Mouse (Mus musculus) A20 (cell line): ENCODE data around the gene Galc.

ENCODE experiments used
- DNase-seq: peaks from one replicate; pipeline ENCODE4 v3.0.0-alpha.2; 2011; ENCODE audit warnings: low read depth, low spot score

Galc gene

GRCm38 (mm10) chr12:98258845-98259517, at the start of gene Galc:
Galc (minus strand) TSS chr12:98259459.
- DNase-seq = peak; percentile 91

GRCm38 (mm10) chr12:98307179-98307915, 48.1 kb upstream of the Galc start:
- DNase-seq = no peak

- no peak for DNase-seq
Measured at GRCm38 (mm10) chr12:98303013-98303412, 43.8 kb upstream of the Galc start.

DNA sequence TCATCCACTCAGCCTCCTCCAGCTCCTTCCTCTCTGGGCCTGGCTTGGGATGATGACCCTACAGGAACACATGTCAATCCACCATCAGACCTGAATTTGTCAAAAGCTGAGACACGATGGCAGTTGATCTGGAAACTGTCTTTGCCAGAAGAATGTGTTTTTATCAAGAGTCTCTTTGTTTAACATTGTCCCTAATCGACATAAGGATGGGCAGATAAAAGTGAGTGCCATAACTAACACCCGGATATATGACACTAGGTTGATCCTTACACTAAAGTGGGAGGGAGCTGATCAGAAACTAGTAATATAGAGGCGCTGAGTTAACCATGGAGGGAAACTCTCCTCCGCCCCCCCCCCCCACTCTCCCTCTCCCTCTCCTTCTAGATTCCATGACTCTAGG, 42.7 kb upstream of the Galc start:
- DNase-seq = no peak

- DNase-seq = no peak
Measured at GRCm38 (mm10) chr12:98294241-98294640, 35.0 kb upstream of the Galc start.

GRCm38 (mm10) chr12:98292278-98292677, 33.0 kb upstream of the Galc start:
- DNase-seq = no peak

DNA sequence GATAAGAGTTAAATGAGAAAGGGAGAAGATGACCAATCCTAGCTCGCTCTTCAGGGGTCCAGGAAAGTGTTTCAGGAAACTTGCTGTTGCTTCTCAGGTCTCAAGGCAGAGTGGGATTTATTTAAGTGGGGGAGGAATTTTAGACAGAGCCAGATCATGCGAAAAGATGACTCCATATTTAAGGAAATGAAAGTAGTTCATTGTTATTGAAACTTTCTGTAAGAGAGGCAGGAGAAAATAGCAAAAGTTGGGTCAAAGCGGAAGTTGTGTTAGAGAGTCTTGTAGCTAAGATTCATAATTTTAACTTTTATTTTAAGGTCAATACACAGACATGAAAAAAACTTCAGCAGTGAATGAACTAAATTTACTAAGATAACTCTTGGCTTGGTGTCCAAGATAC, 31.2 kb upstream of the Galc start:
- DNase-seq = peak; percentile 76

GRCm38 (mm10) chr12:98284477-98284876, 25.2 kb upstream of the Galc start:
- no peak for DNase-seq

GRCm38 (mm10) chr12:98283487-98283860, 24.2 kb upstream of the Galc start:
- peak; percentile 87 for DNase-seq

DNA sequence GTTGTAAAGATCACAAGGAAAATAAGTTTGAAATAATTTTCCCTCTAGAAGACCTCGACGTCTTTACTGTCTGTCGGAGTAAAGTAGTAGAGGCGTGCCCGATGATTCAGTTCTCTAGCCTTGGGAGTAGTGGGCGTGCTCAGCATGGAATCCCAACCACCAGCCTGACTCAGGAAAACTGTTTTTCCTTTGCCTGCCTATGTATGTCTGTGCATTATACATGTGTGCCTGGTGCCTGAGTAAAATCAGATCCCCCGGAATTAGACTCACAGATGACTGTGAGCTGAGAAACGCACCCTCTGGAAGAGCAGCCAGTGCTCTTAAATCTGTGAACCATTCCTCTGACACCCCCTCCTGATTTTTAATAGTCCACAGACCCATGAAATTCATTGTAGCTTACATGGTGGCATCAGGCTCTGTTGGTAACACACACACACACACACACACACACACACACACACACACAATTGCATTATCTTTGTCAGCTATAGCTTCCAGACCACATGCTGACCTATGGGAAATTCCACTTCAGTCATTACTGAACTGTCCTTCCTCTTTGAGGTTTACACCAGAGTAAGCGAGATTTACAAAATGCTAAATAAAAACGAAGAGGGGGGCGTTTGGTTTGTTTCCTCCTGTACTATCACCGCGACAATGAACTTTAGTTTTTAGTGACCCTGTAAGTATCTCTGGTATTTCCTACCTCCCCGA, 23.7 kb upstream of the Galc start:
- peak; percentile 86 for DNase-seq

DNA sequence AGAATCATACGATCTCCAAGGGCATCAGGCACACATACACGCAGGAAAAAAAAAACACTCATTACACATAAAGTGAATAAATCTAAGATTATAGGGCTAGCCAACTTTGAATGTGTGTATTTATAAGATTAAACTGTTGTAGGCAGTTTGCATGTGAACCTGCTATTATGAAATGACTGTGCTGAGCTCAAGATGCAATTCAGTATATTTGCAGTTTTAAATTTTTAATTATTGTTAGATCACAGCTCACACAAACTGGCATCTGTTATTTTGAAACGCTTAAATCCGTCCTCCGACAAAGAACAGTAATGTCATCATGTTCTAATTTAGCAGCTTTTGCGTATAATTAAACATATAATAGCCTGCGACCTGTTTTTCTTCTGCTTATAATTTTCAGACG, 21.7 kb upstream of the Galc start:
- DNase-seq = peak; percentile 70

GRCm38 (mm10) chr12:98280530-98280929, 21.3 kb upstream of the Galc start:
- peak; percentile 85 for DNase-seq

DNA sequence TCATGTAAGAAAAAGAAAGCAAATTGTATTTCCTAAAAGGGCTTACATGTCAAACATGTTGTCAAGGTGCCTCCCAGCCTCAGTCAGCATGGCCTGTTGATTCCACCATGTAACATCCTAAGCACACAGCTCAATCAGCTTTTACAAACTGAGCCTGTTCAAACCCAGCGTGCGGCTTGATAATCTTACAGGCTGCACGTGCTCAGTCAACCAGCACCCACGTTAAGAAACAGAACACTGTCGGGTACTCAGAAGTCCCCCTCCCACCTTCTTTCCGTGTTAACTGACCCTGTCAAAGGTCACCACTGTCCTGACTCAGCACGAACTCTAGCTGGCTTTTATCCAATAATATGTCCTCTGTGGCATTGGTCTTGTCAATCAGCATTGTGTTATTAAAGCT, 13.2 kb upstream of the Galc start:
- no peak for DNase-seq

GRCm38 (mm10) chr12:98270810-98271566, 11.7 kb upstream of the Galc start:
- no peak for DNase-seq

DNA sequence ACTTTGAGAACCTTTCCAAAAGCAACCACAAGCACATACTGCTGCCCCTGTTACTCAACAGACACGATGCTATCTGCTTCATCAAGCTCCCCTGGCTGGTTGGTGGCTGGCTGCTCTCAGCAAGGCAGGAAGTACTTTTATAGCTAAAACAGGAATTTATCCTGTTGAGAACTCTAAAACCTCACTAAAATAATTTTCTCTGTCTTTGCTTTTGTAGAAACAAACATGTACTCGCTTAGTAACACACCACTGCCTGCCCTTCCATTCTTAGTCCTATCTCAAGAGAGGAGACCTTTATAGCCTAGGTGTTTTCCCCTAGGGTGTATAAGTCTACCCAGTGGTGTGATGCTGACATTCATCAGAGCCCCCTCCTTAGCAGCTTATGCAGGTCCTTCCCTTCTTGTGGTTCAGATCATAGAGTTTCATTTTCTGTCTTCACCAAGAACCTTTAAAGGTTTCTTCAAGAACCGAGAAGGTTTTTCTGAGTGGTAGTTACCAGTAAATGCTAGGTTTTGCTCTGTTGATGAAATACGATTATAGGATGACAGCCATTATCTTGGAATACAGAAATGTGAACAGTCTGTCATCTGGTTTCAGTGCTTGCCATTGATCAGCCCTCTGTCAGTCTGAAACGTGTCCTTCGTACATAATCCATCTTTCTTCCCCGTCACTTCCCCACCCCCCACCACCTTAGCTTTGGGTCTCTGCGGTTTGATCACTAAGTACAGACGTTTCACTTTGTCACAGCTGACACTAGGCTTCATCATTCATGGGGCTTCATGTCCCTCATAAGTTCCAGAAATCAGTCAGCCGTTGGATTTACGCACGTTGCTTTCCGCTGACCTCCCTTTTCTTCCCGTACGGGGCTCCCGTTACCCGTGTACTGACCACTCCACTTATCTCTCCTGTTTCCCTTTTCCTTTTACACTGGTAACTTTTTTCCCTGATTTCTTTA, 10.8 kb upstream of the Galc start:
- DNase-seq = peak; percentile 77

GRCm38 (mm10) chr12:98268441-98269369, 9.4 kb upstream of the Galc start, which contains the start of gene Gpr65:
Gpr65 (plus strand) TSS chr12:98268635.
- peak; percentile 79 for DNase-seq

DNA sequence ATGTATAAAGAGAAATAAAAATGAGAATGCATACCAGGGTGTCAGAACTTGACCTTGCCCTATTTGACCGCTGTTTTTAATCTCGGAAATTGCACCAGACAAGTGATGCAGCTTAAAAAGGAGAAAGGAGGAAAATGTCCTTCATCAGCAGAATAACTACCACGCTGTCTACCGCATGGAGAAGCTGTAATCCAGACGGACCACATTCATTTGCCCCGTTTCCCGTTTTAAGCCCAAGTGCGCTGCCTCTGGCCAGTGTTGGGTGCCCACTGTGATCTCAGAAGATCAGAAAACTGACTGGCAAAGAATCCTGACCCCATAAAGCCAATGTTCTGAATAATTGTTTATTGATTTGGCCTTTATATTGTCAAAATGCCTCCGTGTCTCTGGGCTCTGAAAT, 6.4 kb upstream of the Galc start:
- DNase-seq = no peak

GRCm38 (mm10) chr12:98259518-98259852, 226 bp upstream of the Galc start:
- DNase-seq = no peak

GRCm38 (mm10) chr12:98258371-98258844, 851 bp downstream of the Galc start:
- no peak for DNase-seq
